Mouse (Mus musculus) small intestine, adult 2 months (tissue): Measurements from ENCODE around the gene 1700056E22Rik. TPM values are rescaled to one million over a fixed set of nuclear protein-coding genes. Genes with fewer than 3 reads are reported as not detected.
A peak's percentile ranks its signal among the peaks of the same experiment; 100 is the strongest.

ENCODE experiments used
- H3K27ac ChIP-seq: fragments of 200-500 bp; 2 replicates; pipeline ENCODE4 v1.5.1; 2012; ENCODE audit warnings: low read depth, low read length, control low read depth, inconsistent platforms; ENCODE audit not compliant: insufficient read depth
- H3K27me3 ChIP-seq: fragments of 200-500 bp; 2 replicates; pipeline ENCODE4 v1.6.1; 2012; ENCODE audit warnings: mild to moderate bottlenecking, moderate library complexity, low read length, inconsistent platforms; ENCODE audit not compliant: control insufficient read depth, insufficient read depth
- H3K36me3 ChIP-seq: fragments of 200-500 bp; 2 replicates; pipeline ENCODE4 v1.6.1; 2012; ENCODE audit warnings: mild to moderate bottlenecking, low read length, control low read depth, inconsistent platforms; ENCODE audit not compliant: control insufficient read depth, insufficient read depth
- H3K4me1 ChIP-seq: fragments of 200-500 bp; 2 replicates; pipeline ENCODE4 v1.6.1; 2012; ENCODE audit warnings: low read length, inconsistent platforms, mixed read lengths; ENCODE audit not compliant: control insufficient read depth, insufficient read depth, insufficient read length
- H3K4me3 ChIP-seq: fragments of 200-500 bp; 2 replicates; pipeline ENCODE4 v1.5.1; 2012; ENCODE audit warnings: low read depth, mild to moderate bottlenecking, control low read depth, inconsistent platforms, low read length, moderate library complexity
- CTCF ChIP-seq: fragments of 200-500 bp; IDR thresholded peaks from 2 replicates; pipeline ENCODE4 v1.5.1; 2012; ENCODE audit warnings: low read depth, mild to moderate bottlenecking, control low read depth, inconsistent platforms, low read length, moderate library complexity, mixed read lengths; ENCODE audit not compliant: insufficient replicate concordance, insufficient read length; ENCODE audit errors: extremely low read depth
- POLR2A ChIP-seq: fragments of 200-500 bp; IDR thresholded peaks from 2 replicates; pipeline ENCODE4 v1.6.1; 2012; ENCODE audit warnings: low read depth, mild to moderate bottlenecking, control low read depth, inconsistent platforms, low read length, moderate library complexity
- WGBS: fragments of 180-500 bp; shearing (Covaris S2); methylation state at CpG from one replicate; pipeline ENCODE4 v1.1.7; 2018; 5-methylcytosine and 5-hydroxymethylcytosine counted together
- polyA plus RNA-seq: library from polyadenylated mRNA; depleted of rRNA; stranded (reverse); fragments of >200 nt; gene quantifications from 2 replicates; pipeline ENCODE4 v1.2.3, GENCODE M21; 2012

The 1700056E22Rik gene
- polyA plus RNA-seq, 1 experiment: 1.6 TPM

GRCm38 (mm10) chr1:184067704-184068558, 33.8 kb upstream of the 1700056E22Rik start:
- TF ChIP-seq CTCF (no peak), POLR2A (no peak)
- no peak overlapping the region for H3K4me3 ChIP-seq
- no peak overlapping the region for H3K27ac ChIP-seq
- H3K4me1 ChIP-seq: peaks cover 2% of the 10 kb centered on the region; the same call in 1 of the 2 replicates
- WGBS: 86% methylated on average over 18 of the region's 18 CpGs
- no peaks in the 10 kb centered on the region for H3K27me3 ChIP-seq
- 0 out of 2 replicates have a peak, but pooled peaks cover 2% of the 10 kb centered on the region for H3K36me3 ChIP-seq

GRCm38 (mm10) chr1:184066460-184067287, 32.6 kb upstream of the 1700056E22Rik start:
- Histone ChIP-seq H3K4me1 (peaks cover 2% of the 10 kb centered on the region; the same call in 1 of the 2 replicates), H3K4me3 (no peak overlapping the region), H3K27me3 (no peaks in the 10 kb centered on the region), H3K36me3 (0 out of 2 replicates have a peak, but pooled peaks cover 2% of the 10 kb centered on the region), H3K27ac (no peak overlapping the region)
- 64% methylated on average over 11 of the region's 11 CpGs for WGBS
- TF ChIP-seq POLR2A: no peak
- no peak for TF ChIP-seq CTCF

DNA sequence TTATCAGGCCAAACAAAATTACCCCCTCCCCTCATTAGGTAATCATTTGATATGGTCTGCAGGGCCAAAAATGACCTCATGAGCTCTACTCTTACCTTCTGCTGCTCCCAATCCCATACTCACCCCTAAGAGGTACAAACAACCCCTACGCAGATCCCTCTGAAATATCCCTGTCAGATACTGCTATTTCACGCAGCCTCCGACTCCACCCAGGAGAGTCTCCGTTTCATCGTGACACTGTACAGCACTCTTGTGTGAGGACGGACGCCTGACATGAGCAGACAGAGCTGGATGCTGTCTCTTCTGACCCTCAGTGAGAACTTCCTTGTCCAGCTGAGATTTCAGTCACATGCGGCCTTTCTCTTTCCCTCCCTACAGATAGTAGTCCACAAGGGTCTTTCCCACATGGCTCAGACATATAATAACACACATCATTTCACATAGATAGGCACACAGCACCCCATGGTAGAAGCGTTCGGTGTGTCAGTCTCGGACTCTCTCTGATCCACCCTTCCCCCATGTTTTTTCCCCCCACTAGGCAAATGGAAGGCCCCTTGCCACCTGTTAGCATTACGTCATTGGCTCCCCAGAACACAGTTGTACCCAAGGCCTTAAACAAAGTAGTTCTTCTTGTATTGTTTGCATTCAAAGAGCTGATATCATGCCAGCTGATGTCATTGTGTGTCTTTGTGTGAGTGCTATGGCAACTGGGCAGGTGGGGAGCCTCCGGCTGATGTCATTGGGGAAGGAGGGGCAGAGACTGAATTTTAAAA, 31.7 kb upstream of the 1700056E22Rik start:
- H3K36me3 ChIP-seq: no peaks in the 10 kb centered on the region
- H3K27me3 ChIP-seq: no peaks in the 10 kb centered on the region
- TF ChIP-seq CTCF: no peak
- no peak for TF ChIP-seq POLR2A
- H3K4me3 ChIP-seq: no peak overlapping the region
- WGBS: 79% methylated on average over 13 of the region's 13 CpGs
- H3K27ac ChIP-seq: no peak overlapping the region
- H3K4me1 ChIP-seq: peaks cover 2% of the 10 kb centered on the region; the same call in 1 of the 2 replicates

DNA sequence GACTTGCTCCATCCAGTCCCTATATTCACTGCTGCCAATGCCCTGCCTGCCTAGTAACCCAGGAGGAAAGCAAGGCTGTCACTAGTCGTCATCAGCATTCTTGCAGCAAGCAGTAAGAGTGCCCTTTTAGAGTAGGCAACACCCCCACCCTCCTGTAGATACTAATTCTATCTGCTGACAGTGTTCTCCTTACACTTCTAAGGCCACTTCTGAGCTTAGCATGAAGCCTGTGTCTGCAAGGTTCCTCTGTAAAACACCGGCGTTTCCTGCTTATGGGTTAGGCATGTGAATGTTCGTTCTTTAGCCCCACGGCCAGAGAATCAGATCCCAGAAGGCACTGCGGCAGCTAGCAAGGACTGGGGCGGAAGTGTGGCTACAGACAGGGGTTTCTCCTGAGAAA, 30.2 kb upstream of the 1700056E22Rik start:
- TF ChIP-seq CTCF (no peak), POLR2A (no peak)
- no peak overlapping the region for H3K27ac ChIP-seq
- WGBS: 80% methylated on average over 7 of the region's 7 CpGs
- no peaks in the 10 kb centered on the region for H3K36me3 ChIP-seq
- H3K4me3 ChIP-seq: no peak overlapping the region
- no peaks in the 10 kb centered on the region for H3K27me3 ChIP-seq
- peaks cover 2% of the 10 kb centered on the region; the same call in 1 of the 2 replicates for H3K4me1 ChIP-seq

GRCm38 (mm10) chr1:184061901-184062300, 27.8 kb upstream of the 1700056E22Rik start:
- no peaks in the 10 kb centered on the region for H3K36me3 ChIP-seq
- no peaks in the 10 kb centered on the region for H3K27me3 ChIP-seq
- WGBS: 76% methylated on average over 1 of the region's 1 CpGs
- H3K27ac ChIP-seq: 0 out of 2 replicates have a peak overlapping the region, but pooled peaks have one; percentile 12
- no peak overlapping the region for H3K4me3 ChIP-seq
- TF ChIP-seq CTCF (no peak), POLR2A (no peak)
- peaks cover 4% of the 10 kb centered on the region; the same call in 1 of the 2 replicates for H3K4me1 ChIP-seq
